Mouse (Mus musculus) kidney, adult 2 months (tissue): ENCODE measurements around the gene Gmip. TPM values are rescaled to one million over a fixed set of nuclear protein-coding genes. Genes with fewer than 3 reads are reported as not detected.

Experiments
- DNase-seq: peaks from one replicate; pipeline ENCODE4 v3.0.0; 2021
- H3K27ac ChIP-seq: fragments of 200-500 bp; 2 replicates; pipeline ENCODE4 v1.5.1; 2012; ENCODE audit warnings: low read depth, low read length, control low read depth, inconsistent platforms; ENCODE audit not compliant: insufficient read depth
- H3K27me3 ChIP-seq: fragments of 200-500 bp; replicated peaks from 2 replicates; pipeline ENCODE4 v1.6.1; 2012; ENCODE audit warnings: mild to moderate bottlenecking, moderate library complexity, low read length, inconsistent platforms; ENCODE audit not compliant: control insufficient read depth, insufficient read depth
- H3K36me3 ChIP-seq: fragments of 200-500 bp; 2 replicates; pipeline ENCODE4 v1.6.1; 2012; ENCODE audit warnings: mild to moderate bottlenecking, moderate library complexity, low read length, inconsistent platforms; ENCODE audit not compliant: control insufficient read depth, insufficient read depth
- H3K4me1 ChIP-seq: fragments of 200-500 bp; 2 replicates; pipeline ENCODE4 v1.6.1; 2011; ENCODE audit warnings: low read length; ENCODE audit not compliant: control insufficient read depth, insufficient read depth
- H3K4me3 ChIP-seq: fragments of 200-500 bp; 2 replicates; pipeline ENCODE4 v1.5.1; 2011; ENCODE audit warnings: mild to moderate bottlenecking, low read depth, low read length, control low read depth; ENCODE audit not compliant: insufficient read depth
- CTCF ChIP-seq: fragments of 200-500 bp; conservative IDR thresholded peaks from 2 replicates; pipeline ENCODE4 v1.5.1; 2011; ENCODE audit warnings: low read depth, mild to moderate bottlenecking, control low read depth, low read length, moderate library complexity, mixed read lengths; ENCODE audit not compliant: insufficient read depth, insufficient read length
- POLR2A ChIP-seq: fragments of 200-500 bp; IDR thresholded peaks from one replicate; pipeline ENCODE4 v1.6.1; 2011; ENCODE audit warnings: low read depth, low read length, control low read depth
- WGBS: fragments of 180-500 bp; shearing (Covaris S2); methylation state at CpG from one replicate; pipeline ENCODE4 v1.1.7; 2018; 5-methylcytosine and 5-hydroxymethylcytosine counted together
- polyA plus RNA-seq: library from polyadenylated mRNA; depleted of rRNA; stranded (reverse); fragments of >200 nt; gene quantifications from 2 replicates; pipeline ENCODE4 v1.2.3, GENCODE M21; 2012

The Gmip gene
- polyA plus RNA-seq, 1 experiment = 15.8 TPM

DNA sequence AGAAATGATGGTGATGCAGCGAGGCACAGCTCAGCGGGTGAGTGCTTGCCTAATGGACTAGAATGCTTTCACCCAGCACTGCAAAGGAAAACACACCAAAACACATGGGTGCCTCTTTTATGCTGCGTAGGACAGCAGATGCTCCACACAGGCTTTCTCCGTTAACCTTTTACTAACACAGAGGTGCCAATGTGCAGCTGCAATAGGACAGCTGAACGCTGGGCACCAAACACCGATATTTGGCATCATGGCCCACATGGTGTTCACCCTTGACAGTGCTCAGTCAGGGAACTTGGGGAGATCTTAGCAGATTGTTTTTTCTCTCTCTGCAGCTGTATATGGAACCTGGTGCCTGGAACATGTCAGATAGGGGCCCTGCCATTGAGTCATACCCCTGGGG lies 13.6 kb upstream of the Gmip start:
- Histone ChIP-seq H3K27me3 (no peaks in the 10 kb centered on the region), H3K27ac (no peak overlapping the region), H3K4me3 (no peak overlapping the region), H3K36me3 (peaks cover 4% of the 10 kb centered on the region), H3K4me1 (peaks cover 7% of the 10 kb centered on the region; the same call in 1 of the 2 replicates)
- TF ChIP-seq POLR2A (no peak), CTCF (no peak)
- WGBS = 90% methylated on average over 6 of the region's 6 CpGs
- no peak for DNase-seq

GRCm38 (mm10) chr8:69796721-69797345 lies 11.6 kb upstream of the Gmip start:
- Histone ChIP-seq H3K36me3 (peaks cover 6% of the 10 kb centered on the region), H3K27ac (no peak overlapping the region), H3K4me1 (peaks cover 5% of the 10 kb centered on the region; the same call in 1 of the 2 replicates), H3K27me3 (no peaks in the 10 kb centered on the region), H3K4me3 (no peak overlapping the region)
- WGBS = 95% methylated on average over 16 of the region's 16 CpGs
- TF ChIP-seq POLR2A (no peak), CTCF (no peak)
- no peak for DNase-seq

- WGBS = 89% methylated on average over 10 of the region's 10 CpGs
- DNase-seq = no peak
- no peaks in the 10 kb centered on the region; the same call in 1 of the 2 replicates for H3K4me1 ChIP-seq
- H3K4me3 ChIP-seq = no peak overlapping the region
- peaks cover 6% of the 10 kb centered on the region for H3K36me3 ChIP-seq
- H3K27me3 ChIP-seq = no peaks in the 10 kb centered on the region
- no peak for TF ChIP-seq POLR2A
- H3K27ac ChIP-seq = no peak overlapping the region
Measured at GRCm38 (mm10) chr8:69797661-69798060, 10.8 kb upstream of the Gmip start.

DNA sequence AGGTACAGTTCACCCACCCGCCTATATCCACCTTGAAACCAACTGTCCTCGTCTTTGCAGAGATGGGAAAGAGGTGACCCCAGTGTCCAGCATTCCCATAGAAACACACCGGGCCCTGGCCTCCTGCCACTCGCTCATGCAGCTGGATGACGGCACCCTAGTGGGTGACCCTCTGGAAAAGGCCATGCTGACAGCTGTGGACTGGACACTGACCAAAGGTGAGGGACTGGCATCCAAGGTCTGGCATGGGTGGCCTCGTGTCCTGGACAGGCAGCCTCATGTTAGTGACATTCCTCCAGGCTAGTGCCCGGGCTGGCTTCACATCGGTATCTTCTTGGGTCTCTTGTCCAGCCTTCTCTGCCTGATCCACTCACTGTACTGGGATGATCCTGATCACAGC lies 9.2 kb upstream of the Gmip start:
- no peak overlapping the region for H3K27ac ChIP-seq
- no peaks in the 10 kb centered on the region for H3K27me3 ChIP-seq
- WGBS = 88% methylated on average over 8 of the region's 8 CpGs
- H3K4me1 ChIP-seq = no peaks in the 10 kb centered on the region
- no peak overlapping the region for H3K4me3 ChIP-seq
- H3K36me3 ChIP-seq = peaks cover 6% of the 10 kb centered on the region
- DNase-seq = no peak
- TF ChIP-seq POLR2A = no peak
- TF ChIP-seq CTCF = no peak

- H3K27ac ChIP-seq = no peak overlapping the region
- TF ChIP-seq POLR2A (no peak), CTCF (0 out of 2 replicates have a peak, but pooled peaks have one; percentile 0)
- H3K4me1 ChIP-seq = no peaks in the 10 kb centered on the region
- WGBS = 92% methylated on average over 5 of the region's 5 CpGs
- H3K4me3 ChIP-seq = no peak overlapping the region
- DNase-seq = no peak
- no peaks in the 10 kb centered on the region for H3K27me3 ChIP-seq
- H3K36me3 ChIP-seq = peaks cover 6% of the 10 kb centered on the region
Measured at GRCm38 (mm10) chr8:69799946-69800345, 8.5 kb upstream of the Gmip start.

DNA sequence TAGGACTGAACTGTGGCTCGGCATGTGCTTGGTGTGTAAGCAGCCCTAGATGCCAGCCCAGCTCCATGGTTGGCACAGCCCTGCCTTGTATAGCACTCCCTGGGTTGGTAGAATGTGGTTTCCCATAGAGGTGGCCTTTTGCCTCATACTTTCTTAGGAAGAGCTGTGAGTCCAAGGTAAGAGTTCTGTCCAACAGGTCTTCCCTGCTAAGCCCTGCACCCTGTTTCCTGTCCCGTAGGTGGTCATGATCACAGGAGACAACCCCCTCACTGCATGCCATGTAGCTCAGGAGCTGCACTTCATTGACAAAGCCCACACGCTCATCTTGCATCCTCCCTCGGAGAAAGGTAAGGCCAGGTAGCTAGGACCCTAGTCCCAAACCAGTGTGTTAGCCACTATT lies 6.7 kb upstream of the Gmip start:
- WGBS = 96% methylated on average over 4 of the region's 4 CpGs
- peaks cover 7% of the 10 kb centered on the region for H3K36me3 ChIP-seq

DNA sequence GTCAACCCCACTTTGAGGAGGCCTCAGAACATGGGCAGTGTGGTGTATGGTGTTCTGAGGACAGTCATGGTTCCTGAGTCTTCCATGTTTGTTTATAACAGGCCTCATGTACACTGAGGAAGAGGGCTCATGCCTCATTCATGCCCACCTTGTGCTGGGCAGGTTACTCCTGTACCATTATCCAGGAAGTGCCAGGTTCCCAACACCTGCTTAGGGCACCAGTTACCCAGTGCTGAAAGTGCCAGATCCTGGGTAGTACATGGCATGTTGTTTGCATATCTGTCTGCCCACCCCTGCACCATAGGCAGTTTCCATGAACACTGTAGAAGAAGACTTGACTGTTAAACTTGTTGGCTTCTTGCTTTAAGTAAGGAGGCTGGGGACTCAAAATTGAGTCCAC lies 6.3 kb upstream of the Gmip start:
- Histone ChIP-seq H3K27me3 (no peaks in the 10 kb centered on the region), H3K36me3 (peaks cover 7% of the 10 kb centered on the region)

More for the DNA sequence above, 6.7 kb upstream of the Gmip start:
- no peak for DNase-seq
- Histone ChIP-seq H3K27me3 (no peaks in the 10 kb centered on the region), H3K4me3 (no peak overlapping the region), H3K4me1 (no peaks in the 10 kb centered on the region), H3K27ac (no peak overlapping the region)
- no peak for TF ChIP-seq POLR2A
- TF ChIP-seq CTCF = no peak

DNA sequence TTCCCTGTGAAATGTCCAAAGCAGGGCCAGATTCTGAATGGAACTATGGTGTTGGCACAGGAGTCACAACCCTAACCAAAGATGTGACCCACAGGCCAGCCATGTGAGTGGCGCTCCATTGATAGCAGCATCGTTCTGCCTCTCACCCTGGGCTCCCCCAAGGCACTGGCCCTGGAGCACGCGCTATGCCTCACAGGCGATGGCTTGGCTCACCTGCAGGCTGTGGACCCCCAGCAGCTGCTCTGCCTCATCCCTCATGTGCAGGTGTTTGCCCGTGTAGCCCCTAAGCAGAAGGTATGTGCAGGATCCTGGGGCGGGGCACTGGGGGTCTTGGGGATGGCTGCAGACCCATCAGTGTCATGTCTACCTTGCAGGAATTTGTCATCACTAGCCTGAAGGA lies 5.1 kb upstream of the Gmip start:
- DNase-seq = no peak
- WGBS = 93% methylated on average over 7 of the region's 7 CpGs
- Histone ChIP-seq H3K27ac (no peak overlapping the region), H3K27me3 (no peaks in the 10 kb centered on the region), H3K4me1 (no peaks in the 10 kb centered on the region), H3K36me3 (peaks cover 6% of the 10 kb centered on the region), H3K4me3 (no peak overlapping the region)
- TF ChIP-seq CTCF (no peak), POLR2A (no peak)

More for the DNA sequence above, 6.3 kb upstream of the Gmip start:
- Histone ChIP-seq H3K4me1 (no peaks in the 10 kb centered on the region), H3K4me3 (no peak overlapping the region), H3K27ac (no peak overlapping the region)
- no peak for DNase-seq
- TF ChIP-seq POLR2A (no peak), CTCF (no peak)
